14 mouse cellular contexts compared by ENCODE assay signal in the genomic region with DNA sequence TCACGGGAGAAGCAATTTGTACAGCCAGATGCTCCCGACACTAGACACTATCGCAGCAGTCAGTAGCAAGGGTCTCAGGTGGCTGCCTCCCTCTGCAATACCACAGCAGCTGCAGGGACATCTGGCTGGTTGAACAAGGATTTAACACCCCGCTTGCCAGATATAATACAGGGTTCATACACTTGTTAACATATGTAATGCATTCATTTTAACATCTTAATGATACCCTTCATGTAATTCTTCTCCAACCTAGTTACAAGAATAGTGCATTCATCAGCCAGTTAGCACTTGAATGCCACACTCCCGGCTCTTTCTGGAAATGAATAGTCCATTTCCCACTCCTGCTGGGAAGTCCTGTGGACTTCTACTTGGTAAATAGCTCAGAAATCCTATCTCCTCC. TPM values are rescaled to one million over a fixed set of nuclear protein-coding genes. Genes with fewer than 3 reads are reported as not detected.
DNase-seq lines count a peak whose midpoint lies in the region; ATAC-seq and TF ChIP-seq lines count a peak whose summit lies in the region.
"Had no signal": no experiment of that assay in that cellular context is flagged by ENCODE, and none has a peak within 500 bp of the region (broad histone marks: within the 10 kb centered on the region; RNA-seq: fewer than 3 reads in every experiment).

No protein-coding gene starts in this region.

- H3K36me3 ChIP-seq in forebrain, embryonic 16.5 days (ENCODE audit: control insufficient read depth, insufficient read depth) = no peaks in the 10 kb centered on the region
- no peaks in the 10 kb centered on the region for H3K36me3 ChIP-seq in midbrain, embryonic 12.5 days

- H3K9ac ChIP-seq in forebrain, embryonic 16.5 days (replicated peaks; ENCODE audit: low read depth, low read length) = no peak overlapping the region
- H3K9ac ChIP-seq in midbrain, embryonic 12.5 days (replicated peaks) = no peak overlapping the region
- H3K9ac ChIP-seq: liver, embryonic 14.5 days had no signal

- H3K4me3 ChIP-seq in forebrain, embryonic 16.5 days (replicated peaks; ENCODE audit: low read length) = no peak overlapping the region
- H3K4me3 ChIP-seq in midbrain, embryonic 12.5 days = no peak overlapping the region
- no peak overlapping the region for H3K4me3 ChIP-seq in lung, adult 2 months (replicated peaks; ENCODE audit: extremely low read depth, low read depth, low read length)
- H3K4me3 ChIP-seq in layer of hippocampus, adult 2 months = no peak overlapping the region

- peak; percentile 80 for ATAC-seq in forebrain, embryonic 16.5 days
- ATAC-seq in midbrain, embryonic 12.5 days (ENCODE audit: low FRiP score, low read depth) = peak; percentile 81

- no peak overlapping the region for H3K4me2 ChIP-seq in forebrain, embryonic 16.5 days (ENCODE audit: low read length)
- H3K4me2 ChIP-seq in midbrain, embryonic 12.5 days (replicated peaks) = no peak overlapping the region
- H3K4me2 ChIP-seq: heart, embryonic 11.5 days had no signal

- H3K27me3 ChIP-seq in forebrain, embryonic 16.5 days (replicated peaks; ENCODE audit: control insufficient read depth, insufficient read depth, low read length) = no peaks in the 10 kb centered on the region
- peaks cover 60% of the 10 kb centered on the region for H3K27me3 ChIP-seq in midbrain, embryonic 12.5 days

- no peak for TF ChIP-seq POLR2A in brain, embryonic 14.5 days (IDR thresholded peaks at IDR 0.05; ENCODE audit: borderline replicate concordance, extremely low read depth, insufficient read depth, insufficient read length, poor library complexity, severe bottlenecking)
- TF ChIP-seq POLR2A in lung, adult 2 months (IDR thresholded peaks at IDR 0.05; ENCODE audit: borderline replicate concordance, extremely low read depth, low read depth, low read length) = no peak

- no peaks in the 10 kb centered on the region for H3K9me3 ChIP-seq in forebrain, embryonic 16.5 days (ENCODE audit: control insufficient read depth, low read length)
- no peaks in the 10 kb centered on the region for H3K9me3 ChIP-seq in midbrain, embryonic 12.5 days

- H3K27ac ChIP-seq in forebrain, embryonic 16.5 days (ENCODE audit: low read length) = 0 out of 2 replicates have a peak overlapping the region, but pooled peaks have one; percentile 24
- no peak overlapping the region for H3K27ac ChIP-seq in midbrain, embryonic 12.5 days (replicated peaks)
- H3K27ac ChIP-seq in layer of hippocampus, adult 2 months = no peak overlapping the region
- H3K27ac ChIP-seq: liver, embryonic 14.5 days had no signal

- peak; percentile 18 for DNase-seq in embryo, embryonic 10 days (ENCODE audit: low spot score)
- DNase-seq in embryo, embryonic 9.5 days (ENCODE audit: extremely low spot score) = no peak
- DNase-seq in brain, embryonic 14.5 days (ENCODE audit: low read depth) = peak; percentile 90
- DNase-seq in lung, adult 2 months = no peak
- no peak for DNase-seq in layer of hippocampus, adult 2 months (ENCODE audit: low spot score in 2 of 2)
- DNase-seq in MN1 (ENCODE audit: low spot score) = no peak
- DNase-seq: cerebellum, adult 9-11 months; kidney, postnatal 14 days; lung, postnatal 4 days; spleen, adult 18-20 months had no signal

- 4% methylated on average over 5 of the region's 5 CpGs for WGBS in forebrain, embryonic 16.5 days
- 9% methylated on average over 5 of the region's 5 CpGs for WGBS in midbrain, embryonic 12.5 days
- 56% methylated on average over 5 of the region's 5 CpGs for WGBS in lung, adult 2 months

- TF ChIP-seq CTCF in brain, embryonic 14.5 days (IDR thresholded peaks at IDR 0.05; ENCODE audit: borderline replicate concordance, extremely low read depth, insufficient read depth, insufficient read length) = no peak
- TF ChIP-seq CTCF in lung, adult 2 months (IDR thresholded peaks at IDR 0.05; ENCODE audit: insufficient read depth, low read length) = no peak
- no peak for TF ChIP-seq CTCF in layer of hippocampus, adult 2 months (conservative IDR thresholded peaks at IDR 0.05)

- peaks cover 20% of the 10 kb centered on the region for H3K4me1 ChIP-seq in forebrain, embryonic 16.5 days (replicated peaks; ENCODE audit: control insufficient read depth, insufficient read depth, low read length)
- H3K4me1 ChIP-seq in midbrain, embryonic 12.5 days = peaks cover 31% of the 10 kb centered on the region
- H3K4me1 ChIP-seq in lung, adult 2 months (ENCODE audit: control insufficient read depth, insufficient read depth, low read length) = no peaks in the 10 kb centered on the region

RNA-seq across cellular contexts. Expression of a gene that starts 18.9 kb away (rescaled TPM):
- polyA plus RNA-seq in brain, embryonic 14.5 days (2012; rRNA removed) = 0.12 and 0.15 TPM in 2 replicates
- polyA plus RNA-seq in forebrain, embryonic 16.5 days (2015; fragmentation: Nextera tagmentation; extraction: Ambion mirVana) = 0.15 and 0.17 TPM in 2 replicates
- polyA plus RNA-seq in midbrain, embryonic 12.5 days (2016; fragmentation: Nextera tagmentation; extraction: Ambion mirVana) = 0.13 and 0.33 TPM in 2 replicates
- 0.08 and 0.09 TPM in 2 replicates for polyA plus RNA-seq in lung, adult 2 months (2012; rRNA removed)
- not detected for total RNA-seq in layer of hippocampus, adult 2 months (2021)

Comparison
In these comparisons a context has a peak if more than half of its experiments do, and no peak if none do; other contexts are left out.
1. DNase-seq: peak in embryo, embryonic 10 days (single experiment) and brain, embryonic 14.5 days (single experiment); none in embryo, embryonic 9.5 days (single experiment), lung, adult 2 months (single experiment), layer of hippocampus, adult 2 months (0 of 2) and MN1 (single experiment).